Mouse (Mus musculus) embryonic fibroblast, embryonic 13.5 days (primary cell): ENCODE results near the gene Nutm1.

Experiments used
- CTCF ChIP-seq: IDR thresholded peaks from 2 replicates; pipeline ENCODE4 v1.5.1; 2011; ENCODE audit warnings: mild to moderate bottlenecking, control low read depth, low read length, moderate library complexity, borderline replicate concordance; ENCODE audit not compliant: insufficient read depth
- POLR2A ChIP-seq: IDR thresholded peaks from 2 replicates; pipeline ENCODE4 v1.6.1; 2011; ENCODE audit warnings: low read depth, mild to moderate bottlenecking, control low read depth, low read length, moderate library complexity

- no peak for TF ChIP-seq POLR2A
- no peak for TF ChIP-seq CTCF
These were observed 11.8 kb downstream of the Nutm1 start for GRCm38 (mm10) chr2:112247323-112247722.
